Mouse (Mus musculus): Measurements from ENCODE around the gene Tnnt2. TPM values are rescaled to one million over a fixed set of nuclear protein-coding genes. Genes with fewer than 3 reads are reported as not detected.

Gene Tnnt2
- polyA plus RNA-seq, 1 experiment from 2014 or later = 0.74 TPM

- Histone ChIP-seq H3K4me3 (no peak overlapping the region), H3K27ac (replicated peaks) (no peak overlapping the region), H3K27me3 (ENCODE audit: low read depth, poor library complexity, severe bottlenecking) (no peaks in the 10 kb centered on the region), H3K36me3 (no peaks in the 10 kb centered on the region), H3K4me1 (no peaks in the 10 kb centered on the region), H3K9me3 (replicated peaks) (no peaks in the 10 kb centered on the region)
- WGBS = 92% methylated on average over 6 of the region's 6 CpGs
- no peak for DNase-seq (ENCODE audit: low spot score)
Measured at GRCm38 (mm10) chr1:135899295-135899694, 63.1 kb downstream of the Tnnt2 start.

- no peaks in the 10 kb centered on the region for H3K4me1 ChIP-seq
- no peaks in the 10 kb centered on the region for H3K27me3 ChIP-seq (ENCODE audit: low read depth, poor library complexity, severe bottlenecking)
- H3K9me3 ChIP-seq (replicated peaks) = no peaks in the 10 kb centered on the region
- no peaks in the 10 kb centered on the region for H3K36me3 ChIP-seq
- no peak overlapping the region for H3K27ac ChIP-seq (replicated peaks)
- 82% methylated on average over 7 of the region's 7 CpGs for WGBS
- no peak for DNase-seq (ENCODE audit: low spot score)
- no peak overlapping the region for H3K4me3 ChIP-seq
Measured at GRCm38 (mm10) chr1:135899991-135900515, 63.9 kb downstream of the Tnnt2 start.

Other genes with a start within 250 kb of the Tnnt2 start
- gene Nav1, start 229.1 kb upstream of the Tnnt2 start, polyA plus RNA-seq (2016; fragmentation: Nextera tagmentation; extraction: Ambion mirVana) = 14.5 and 16.5 TPM in 2 replicates
- gene Csrp1, start 116.3 kb upstream of the Tnnt2 start, polyA plus RNA-seq (2016; fragmentation: Nextera tagmentation; extraction: Ambion mirVana) = 41.9 and 44.9 TPM in 2 replicates
- 20.4 and 22.8 TPM in 2 replicates for gene Phlda3, start 70.2 kb upstream of the Tnnt2 start, polyA plus RNA-seq (2016; fragmentation: Nextera tagmentation; extraction: Ambion mirVana)
- gene Tnni1, start 56.9 kb upstream of the Tnnt2 start, polyA plus RNA-seq (2016; fragmentation: Nextera tagmentation; extraction: Ambion mirVana) = 0.72 and 0.78 TPM in 2 replicates
- gene Lad1, start 17.8 kb upstream of the Tnnt2 start, polyA plus RNA-seq (2016; fragmentation: Nextera tagmentation; extraction: Ambion mirVana) = 0.15 and 0.59 TPM in 2 replicates
- not detected in 2 replicates for gene Pkp1, start 82.9 kb downstream of the Tnnt2 start, polyA plus RNA-seq (2016; fragmentation: Nextera tagmentation; extraction: Ambion mirVana)
- not detected in 2 replicates for gene Igfn1, start 170.0 kb downstream of the Tnnt2 start, polyA plus RNA-seq (2016; fragmentation: Nextera tagmentation; extraction: Ambion mirVana)
- 149 and 156 TPM in 2 replicates for gene Tmem9, start 171.8 kb downstream of the Tnnt2 start, polyA plus RNA-seq (2016; fragmentation: Nextera tagmentation; extraction: Ambion mirVana)
- gene Ascl5, start 214.4 kb downstream of the Tnnt2 start, polyA plus RNA-seq (2016; fragmentation: Nextera tagmentation; extraction: Ambion mirVana) = not detected in 2 replicates
- gene Cacna1s, start 216.4 kb downstream of the Tnnt2 start, polyA plus RNA-seq (2016; fragmentation: Nextera tagmentation; extraction: Ambion mirVana) = 0.14 TPM in 1 of 2 replicates, not detected in the other